Mouse (Mus musculus) limb, embryonic 14.5 days (tissue): ENCODE measurements at regions not wholly inside any gene's neighbourhood (a gene's known extent, or its start where the extent isn't known, plus 50 kb on each side); places are given as distances from the start of the nearest gene placed in this dataset.

ENCODE experiments used
- ATAC-seq: fragments of 200-750 bp; cut with Nextera tagmentation; 2 replicates; pipeline ENCODE4 v1.8.0; 2017; ENCODE audit warnings: low read depth, moderate number of reproducible peaks, moderate TSS enrichment; ENCODE audit not compliant: low FRiP score
- DNase-seq: peaks from one replicate; pipeline ENCODE4 v3.0.0-alpha.2; 2015; ENCODE audit warnings: low spot score
- H3K27ac ChIP-seq: fragments of 300-500 bp; sonication (generic); replicated peaks from 2 replicates; pipeline ENCODE4 v1.5.1; 2014; ENCODE audit warnings: low read depth, mild to moderate bottlenecking, low read length, moderate library complexity, mixed read lengths
- H3K27me3 ChIP-seq: fragments of 300-500 bp; sonication (generic); 2 replicates; pipeline ENCODE4 v1.6.1; 2014; ENCODE audit warnings: low read length, mixed read lengths; ENCODE audit not compliant: control insufficient read depth, insufficient read depth
- H3K36me3 ChIP-seq: fragments of 300-500 bp; sonication (generic); 2 replicates; pipeline ENCODE4 v1.6.1; 2014; ENCODE audit warnings: mild to moderate bottlenecking, low read length, moderate library complexity, mixed read lengths; ENCODE audit not compliant: control insufficient read depth, insufficient read depth
- H3K4me1 ChIP-seq: fragments of 300-500 bp; sonication (generic); 2 replicates; pipeline ENCODE4 v1.6.1; 2014; ENCODE audit warnings: antibody characterized with exemption, low read length, mixed read lengths; ENCODE audit not compliant: control insufficient read depth, insufficient read depth
- H3K4me2 ChIP-seq: fragments of 300-500 bp; sonication (generic); replicated peaks from 2 replicates; pipeline ENCODE4 v1.6.1; 2014; ENCODE audit warnings: low read depth, mild to moderate bottlenecking, low read length, moderate library complexity; ENCODE audit not compliant: severe bottlenecking
- H3K4me3 ChIP-seq: fragments of 300-500 bp; sonication (generic); replicated peaks from 2 replicates; pipeline ENCODE4 v1.5.1; 2014; ENCODE audit warnings: low read length
- H3K9ac ChIP-seq: fragments of 300-500 bp; sonication (generic); 2 replicates; pipeline ENCODE4 v1.6.1; 2014; ENCODE audit warnings: mild to moderate bottlenecking, low read depth, low read length, moderate library complexity; ENCODE audit not compliant: severe bottlenecking
- H3K9me3 ChIP-seq: fragments of 300-500 bp; sonication (generic); 2 replicates; pipeline ENCODE4 v1.6.1; 2016; ENCODE audit warnings: low read length; ENCODE audit not compliant: control insufficient read depth
- POLR2A ChIP-seq: fragments of 200-500 bp; IDR thresholded peaks from 2 replicates; pipeline ENCODE4 v1.8.0; 2012; ENCODE audit warnings: inconsistent platforms, mild to moderate bottlenecking, moderate library complexity, borderline replicate concordance; ENCODE audit not compliant: insufficient read depth, insufficient read length; ENCODE audit errors: extremely low read depth
- WGBS: fragments of 180-500 bp; shearing (Covaris S2); extraction: QIAGEN DNeasy Blood & Tissue Kit; methylation state at CpG from one replicate; pipeline ENCODE4 v1.1.7; 2014; 5-methylcytosine and 5-hydroxymethylcytosine counted together

DNA sequence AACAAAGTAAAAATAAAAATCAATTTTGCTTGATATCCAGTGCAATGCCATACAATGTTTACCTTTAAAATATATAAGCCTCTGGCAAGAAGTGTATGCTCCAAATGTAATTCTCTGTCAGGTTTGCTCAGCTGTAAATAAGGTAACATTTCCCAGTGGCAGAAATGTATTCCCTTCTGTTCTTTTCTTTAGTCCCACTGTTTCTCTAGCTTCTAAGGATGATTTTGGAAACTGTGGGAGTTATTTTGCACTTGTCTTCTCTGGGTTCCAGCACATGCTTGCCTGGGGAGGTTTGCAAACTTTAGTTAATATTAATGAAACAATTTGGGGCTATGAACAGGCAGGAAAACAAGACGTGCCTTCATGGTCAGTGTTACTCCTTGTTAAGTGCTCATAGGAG, 374.9 kb upstream of the Adgrb3 start:
- Histone ChIP-seq H3K36me3 (no peaks in the 10 kb centered on the region), H3K27me3 (no peaks in the 10 kb centered on the region), H3K4me1 (no peaks in the 10 kb centered on the region), H3K9ac (no peak overlapping the region), H3K4me2 (no peak overlapping the region), H3K4me3 (no peak overlapping the region), H3K27ac (no peak overlapping the region), H3K9me3 (no peaks in the 10 kb centered on the region)
- no peak for TF ChIP-seq POLR2A
- WGBS, result 59% methylated on average over 1 of the region's 1 CpGs
- no peak for ATAC-seq
- DNase-seq, result no peak
